Mouse (Mus musculus) C2C12 (cell line): ENCODE results near the gene Rpl3l.

Source experiments
- CTCF ChIP-seq: IDR thresholded peaks from one replicate; pipeline ENCODE4 v1.5.1; 2011; ENCODE audit not compliant: control insufficient read depth, insufficient read depth, insufficient read length
- FOSL1 ChIP-seq: IDR thresholded peaks from one replicate; pipeline ENCODE4 v1.8.0; 2011; ENCODE audit warnings: mild to moderate bottlenecking, low read length; ENCODE audit not compliant: poor library complexity, insufficient read depth, severe bottlenecking
- MAX ChIP-seq: IDR thresholded peaks from one replicate; pipeline ENCODE4 v1.6.1; 2011; ENCODE audit warnings: mild to moderate bottlenecking, control low read depth
- MYOD1 ChIP-seq: IDR thresholded peaks from one replicate; pipeline ENCODE4 v1.6.1; 2011; ENCODE audit warnings: low read depth; ENCODE audit not compliant: control insufficient read depth, insufficient read length
- MYOG ChIP-seq: IDR thresholded peaks from one replicate; pipeline ENCODE4 v1.6.1; 2011; ENCODE audit not compliant: control insufficient read depth, insufficient read length; ENCODE audit errors: extremely low read depth
- USF1 ChIP-seq: IDR thresholded peaks from one replicate; pipeline ENCODE4 v1.6.1; 2011; ENCODE audit warnings: low read depth, mild to moderate bottlenecking, control low read depth, moderate library complexity

DNA sequence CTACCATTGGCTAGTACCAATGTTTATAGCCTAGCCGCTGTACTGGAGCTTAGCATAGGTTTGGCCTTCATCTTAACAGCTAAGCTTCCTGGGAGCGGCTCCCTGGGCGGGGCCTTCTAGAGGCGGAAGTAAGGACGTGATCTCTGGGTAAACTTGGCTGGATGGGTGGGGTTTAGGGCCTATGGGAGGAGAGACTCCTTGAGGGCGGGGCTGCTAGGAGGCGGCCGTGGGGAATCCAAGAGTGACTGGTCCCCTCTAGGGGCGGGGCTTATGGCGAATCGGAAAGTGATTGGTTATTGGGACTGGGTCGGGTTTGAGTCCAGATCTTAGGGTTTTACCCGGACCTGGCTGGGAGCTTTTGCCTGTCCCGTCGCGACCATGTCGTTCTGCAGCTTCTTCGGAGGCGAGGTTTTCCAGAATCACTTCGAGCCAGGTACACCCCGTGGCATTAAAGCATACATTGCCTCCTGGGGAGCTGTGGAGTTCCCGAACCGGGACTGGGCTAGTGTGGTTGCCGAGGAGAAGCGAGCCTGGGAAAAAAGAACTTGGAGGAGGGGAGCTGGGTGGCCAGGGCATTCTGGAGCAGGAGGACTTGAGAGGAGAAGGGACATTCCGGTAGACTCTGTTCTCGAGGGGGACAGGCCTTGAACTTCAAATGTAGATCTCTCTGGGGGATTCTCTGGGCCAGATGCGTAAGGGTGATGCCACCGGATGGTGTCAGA is 8.9 kb downstream of the Rpl3l start, which contains the start of gene Msrb1:
- TF ChIP-seq CTCF = no peak
- TF ChIP-seq MYOD1 = no peak
- TF ChIP-seq MYOG = no peak
- TF ChIP-seq FOSL1 = no peak
- no peak for TF ChIP-seq USF1
- no peak for TF ChIP-seq MAX
